Mouse (Mus musculus) cerebellum, postnatal 10 days (tissue): ENCODE results near the gene Sbds.

Experiments used
- DNase-seq, 2 experiments: peaks; one replicate each; pipeline ENCODE4 v3.0.0; 2021; ENCODE audit warnings: mixed read lengths in 2 of 2

Sbds gene

GRCm38 (mm10) chr5:130255017-130255720 lies at the start of gene Sbds, which contains the start of gene Tyw1:
Sbds (minus strand) TSS chr5:130255530.
Tyw1 (plus strand) TSS chr5:130255619.
- DNase-seq: peak; percentile 98 to 99

GRCm38 (mm10) chr5:130303611-130304010 lies 48.3 kb upstream of the Sbds start:
- DNase-seq: no peak

GRCm38 (mm10) chr5:130299526-130299925 lies 44.2 kb upstream of the Sbds start:
- peak; percentile 55 to 57 for DNase-seq

GRCm38 (mm10) chr5:130298831-130299460 lies 43.6 kb upstream of the Sbds start:
- DNase-seq: peak; percentile 81 to 85

- DNase-seq: no peak
Observed at GRCm38 (mm10) chr5:130296071-130296470, 40.7 kb upstream of the Sbds start.

GRCm38 (mm10) chr5:130294598-130294997 lies 39.3 kb upstream of the Sbds start:
- DNase-seq: no peak

GRCm38 (mm10) chr5:130293941-130294340 lies 38.6 kb upstream of the Sbds start:
- DNase-seq: peak; percentile 65 to 80

- peak; percentile 77 to 88 for DNase-seq
Observed at GRCm38 (mm10) chr5:130292976-130293375, 37.6 kb upstream of the Sbds start.

GRCm38 (mm10) chr5:130290775-130291174 lies 35.4 kb upstream of the Sbds start:
- DNase-seq: peak; percentile 68 to 78

GRCm38 (mm10) chr5:130290242-130290641 lies 34.9 kb upstream of the Sbds start:
- peak in 1 of 2 experiments; percentile 32 for DNase-seq

GRCm38 (mm10) chr5:130288106-130288505 lies 32.8 kb upstream of the Sbds start:
- no peak for DNase-seq

- no peak for DNase-seq
Observed at GRCm38 (mm10) chr5:130283079-130283732, 27.9 kb upstream of the Sbds start.

GRCm38 (mm10) chr5:130278011-130278472 lies 22.7 kb upstream of the Sbds start:
- no peak for DNase-seq

GRCm38 (mm10) chr5:130275509-130275908 lies 20.2 kb upstream of the Sbds start:
- DNase-seq: peak; percentile 73 to 82

- no peak for DNase-seq
Observed at GRCm38 (mm10) chr5:130273046-130273445, 17.7 kb upstream of the Sbds start.

- DNase-seq: no peak
Observed at GRCm38 (mm10) chr5:130272344-130272743, 17.0 kb upstream of the Sbds start.

GRCm38 (mm10) chr5:130268976-130269375 lies 13.6 kb upstream of the Sbds start:
- DNase-seq: no peak

- DNase-seq: peak; percentile 62 to 66
Observed at GRCm38 (mm10) chr5:130267316-130267715, 12.0 kb upstream of the Sbds start.

- DNase-seq: peak; percentile 66 to 79
Observed at GRCm38 (mm10) chr5:130266651-130267050, 11.3 kb upstream of the Sbds start.

- DNase-seq: no peak
Observed at GRCm38 (mm10) chr5:130264433-130265005, 9.2 kb upstream of the Sbds start.

GRCm38 (mm10) chr5:130263454-130263853 lies 8.1 kb upstream of the Sbds start:
- no peak for DNase-seq

GRCm38 (mm10) chr5:130257303-130257702 lies 2.0 kb upstream of the Sbds start:
- DNase-seq: peak; percentile 11 to 16

GRCm38 (mm10) chr5:130256678-130257271 lies 1.4 kb upstream of the Sbds start:
- DNase-seq: peak; percentile 96 to 97
